Mouse (Mus musculus): ENCODE measurements around the gene Cyp46a1.

Cyp46a1 gene

DNA sequence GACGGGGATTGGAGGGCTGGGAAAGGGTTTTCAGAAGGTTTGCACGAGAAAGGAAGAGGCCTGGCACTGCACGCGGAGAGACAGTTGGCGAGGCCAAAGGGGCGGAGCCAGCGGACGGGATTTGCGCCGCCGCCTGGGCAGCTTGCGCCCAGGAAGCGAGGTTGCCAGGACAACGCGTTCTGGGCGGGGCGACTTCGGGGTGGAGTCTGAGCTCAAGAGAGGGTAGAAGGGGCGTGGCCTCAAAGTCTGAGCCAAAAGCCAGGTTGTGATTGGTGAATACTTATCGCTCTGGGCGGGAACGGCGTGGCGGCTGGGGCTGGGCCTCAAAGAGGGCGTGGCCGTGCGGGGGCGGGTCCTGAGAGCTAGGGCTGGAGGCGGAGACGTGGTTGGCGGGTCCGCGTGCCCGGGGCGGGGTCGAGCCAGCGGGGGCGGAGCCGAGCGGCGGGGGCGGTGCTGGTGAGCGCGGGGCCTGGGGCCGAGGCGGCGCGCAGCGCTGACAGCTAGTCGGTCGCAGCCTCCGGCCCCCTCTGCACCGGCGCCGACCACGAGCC is at the start of gene Cyp46a1:
Gene Cyp46a1 (plus strand): TSS at position 487 of the 551 bp plus-strand sequence.
- DNase-seq (ENCODE audit: low spot score in 2 of 2) = peak; percentile 100

DNA sequence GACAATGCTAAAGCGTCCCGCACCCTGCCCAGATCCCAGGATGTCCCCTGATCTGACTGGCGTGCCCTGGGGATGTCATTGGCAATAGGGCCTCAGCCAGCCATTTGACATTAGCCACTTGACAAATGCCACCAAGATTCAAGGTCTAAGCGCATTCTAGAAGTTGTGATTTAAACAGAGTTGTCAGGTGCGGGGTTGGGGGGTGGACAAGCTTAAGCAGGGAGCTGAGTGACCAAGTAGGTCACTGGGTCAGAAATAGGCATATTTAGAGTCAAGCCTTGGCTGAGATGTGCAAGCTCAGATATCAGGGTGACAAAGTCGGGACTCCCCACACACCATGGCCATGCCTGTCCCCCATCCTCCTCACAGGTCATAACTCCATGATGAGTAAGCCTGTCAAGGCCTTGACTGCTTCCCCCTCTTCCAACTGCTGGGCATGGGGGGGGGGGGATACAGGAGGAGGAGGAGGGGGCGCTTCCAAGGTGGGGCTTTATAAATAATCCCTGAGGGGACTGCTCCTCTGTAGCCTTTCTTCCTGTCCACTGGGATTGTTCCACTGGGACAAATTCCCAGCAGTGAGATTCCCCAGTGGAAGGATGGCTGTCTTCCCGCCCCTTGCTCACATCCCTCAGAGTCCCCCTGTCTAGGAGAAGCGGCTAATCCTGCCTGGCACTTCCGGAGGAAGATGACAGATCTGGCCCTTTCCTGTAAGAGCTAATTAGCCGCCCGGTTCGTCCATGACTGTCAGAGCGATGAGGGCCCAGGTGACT is 49.5 kb upstream of the Cyp46a1 start:
- no peak for DNase-seq (ENCODE audit: low spot score in 2 of 2)

DNA sequence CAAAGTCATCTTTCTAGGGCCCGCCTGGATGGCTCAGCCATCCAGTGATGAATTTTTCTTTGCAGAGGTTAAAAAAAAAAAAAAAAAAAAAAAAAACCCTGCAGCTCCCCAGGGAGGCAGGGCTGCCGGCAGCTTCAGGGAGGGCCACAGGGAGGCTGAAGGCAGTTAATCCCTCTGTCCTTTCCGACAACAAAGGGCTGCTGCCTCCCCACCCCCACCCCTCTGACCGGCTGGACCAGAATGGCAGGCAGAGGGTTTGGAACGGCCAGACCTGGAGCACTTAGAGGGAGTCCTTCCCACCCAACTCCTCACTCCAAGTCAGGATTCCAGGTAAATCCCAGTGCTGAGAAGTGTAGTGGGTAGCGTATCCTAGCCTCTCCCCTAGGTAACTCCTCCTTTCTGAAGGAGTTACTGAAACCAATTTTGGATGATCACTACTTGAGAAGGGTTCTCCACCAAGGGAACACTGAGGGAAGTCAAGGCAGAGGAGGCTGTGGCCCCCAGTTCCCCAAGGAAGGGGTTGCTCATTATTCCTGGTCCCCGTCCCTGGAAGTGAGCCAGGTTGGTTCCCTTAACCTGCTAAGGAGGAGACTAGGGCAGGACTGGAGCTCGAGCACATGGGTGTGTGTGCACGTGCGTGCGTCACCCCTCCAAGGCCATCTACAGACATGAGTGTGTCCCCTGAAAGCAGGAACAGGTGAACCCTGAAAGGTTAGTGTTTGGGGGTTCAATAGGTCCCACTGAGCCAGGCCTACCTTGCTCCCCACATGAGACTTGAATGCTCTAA is 48.8 kb upstream of the Cyp46a1 start:
- DNase-seq (ENCODE audit: low spot score in 2 of 2) = no peak

DNA sequence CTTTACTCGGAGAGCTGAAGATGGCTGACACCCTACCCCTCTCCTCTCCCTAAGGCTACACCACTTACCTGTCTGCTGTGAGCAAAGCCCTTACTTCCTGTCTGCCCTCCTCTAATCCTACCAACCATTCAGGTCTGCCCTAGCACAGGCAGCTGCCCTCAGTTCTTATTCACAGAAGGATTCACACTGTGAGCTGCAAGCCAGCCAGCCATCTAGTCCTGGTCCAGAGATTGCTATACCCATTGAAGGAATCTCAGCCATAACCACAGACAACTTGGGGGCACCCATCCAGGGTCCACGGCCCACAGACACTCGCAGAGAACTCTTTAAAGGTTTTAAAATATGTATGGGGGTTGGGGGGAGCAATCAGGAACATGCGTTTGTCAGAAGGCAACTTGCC is 47.8 kb upstream of the Cyp46a1 start:
- no peak for DNase-seq (ENCODE audit: low spot score in 2 of 2)

DNA sequence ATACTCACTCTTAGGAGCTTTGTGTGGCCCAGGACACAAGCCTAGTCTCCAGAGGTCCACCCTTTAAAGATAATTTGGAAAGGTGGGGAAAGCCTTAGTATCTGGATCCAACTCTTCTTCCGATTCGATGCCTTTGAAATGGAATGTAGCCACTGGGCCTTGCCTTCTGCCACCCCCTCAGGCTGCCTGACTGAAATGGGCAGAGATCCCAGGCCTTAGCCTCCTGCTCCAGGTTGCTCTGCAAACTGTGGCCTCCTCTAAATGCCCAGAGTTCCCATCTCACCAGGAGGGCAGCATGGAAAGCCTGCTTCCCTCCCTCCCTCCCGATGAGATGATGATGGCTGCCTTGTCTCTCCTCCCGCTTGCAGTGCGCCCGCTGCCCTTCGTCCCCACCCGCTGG is 47.2 kb upstream of the Cyp46a1 start:
- no peak for DNase-seq (ENCODE audit: low spot score in 2 of 2)

DNA sequence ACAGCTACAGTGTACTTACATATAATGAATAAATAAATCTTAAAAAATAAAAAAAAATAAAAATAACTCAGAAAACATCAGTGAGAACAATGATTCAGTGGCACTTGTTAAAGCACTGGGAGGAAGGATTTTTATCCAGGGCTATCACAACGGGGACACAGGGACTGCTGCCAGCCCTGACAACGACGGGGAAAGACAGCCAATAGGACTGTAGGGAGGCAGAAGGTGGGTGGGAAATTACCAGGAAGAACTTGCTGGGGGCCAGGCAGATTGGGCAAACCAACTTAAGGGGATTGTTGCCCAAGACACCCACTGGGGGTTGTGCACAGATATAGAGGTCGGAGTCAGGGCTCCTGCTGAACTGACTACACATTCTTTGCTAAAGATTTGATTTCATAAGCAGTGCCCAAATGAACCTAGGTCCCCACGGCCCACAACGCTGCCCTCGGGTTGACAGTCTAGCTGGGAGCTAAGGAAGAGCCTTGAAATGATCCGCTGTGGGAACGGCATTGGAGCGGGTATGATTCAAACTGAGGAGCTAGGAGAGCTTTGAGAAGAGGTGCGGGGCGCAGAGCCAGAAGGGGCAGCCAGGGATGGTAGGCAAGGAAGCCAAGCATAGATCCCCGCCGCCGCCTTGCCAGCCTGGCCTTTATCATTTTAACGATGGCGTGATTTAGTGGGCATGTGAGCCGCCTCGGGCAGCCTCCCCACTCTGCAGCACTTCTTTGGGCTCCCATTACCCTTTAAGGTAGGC is 45.9 kb upstream of the Cyp46a1 start:
- DNase-seq (ENCODE audit: low spot score in 2 of 2) = no peak

DNA sequence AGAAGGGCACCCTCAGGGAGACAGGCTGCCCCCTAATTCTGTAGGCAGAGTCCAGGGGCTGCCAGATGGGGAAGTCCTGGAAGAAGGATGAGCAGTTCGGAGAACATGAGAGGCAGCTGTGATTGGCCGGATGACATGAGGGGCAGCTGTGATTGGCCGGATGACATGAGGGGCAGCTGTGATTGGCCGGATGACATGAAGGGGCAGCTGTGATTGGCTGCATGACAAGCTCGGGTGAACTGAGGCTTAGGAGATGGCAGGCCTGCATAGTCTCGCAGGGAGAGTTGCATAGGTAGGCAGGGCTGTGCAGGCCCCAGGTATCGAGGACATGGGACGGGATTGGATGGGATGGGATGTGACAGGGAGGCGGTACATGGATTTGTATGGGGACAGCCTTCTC is 41.8 kb upstream of the Cyp46a1 start:
- no peak for DNase-seq (ENCODE audit: low spot score in 2 of 2)

DNA sequence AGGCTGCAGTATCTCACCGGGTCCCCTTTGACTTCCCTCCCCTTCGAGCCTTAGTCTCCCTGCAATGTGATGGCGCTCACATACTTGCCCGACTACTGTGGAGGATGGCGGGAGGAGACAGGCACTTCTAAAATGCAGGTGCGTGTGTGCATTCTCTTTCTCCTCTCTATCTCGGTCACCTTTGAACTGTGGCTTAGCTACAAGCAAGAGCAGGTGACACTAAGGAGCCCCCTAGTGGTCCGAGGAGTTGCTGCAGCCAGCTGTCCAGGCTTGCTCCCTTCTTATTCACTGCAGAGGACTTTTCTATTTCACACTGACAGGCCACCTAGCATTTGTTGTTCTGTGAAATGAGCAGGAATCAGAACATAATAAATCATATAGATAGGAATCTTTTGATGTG is 41.2 kb upstream of the Cyp46a1 start:
- DNase-seq (ENCODE audit: low spot score in 2 of 2) = peak; percentile 67 to 74

DNA sequence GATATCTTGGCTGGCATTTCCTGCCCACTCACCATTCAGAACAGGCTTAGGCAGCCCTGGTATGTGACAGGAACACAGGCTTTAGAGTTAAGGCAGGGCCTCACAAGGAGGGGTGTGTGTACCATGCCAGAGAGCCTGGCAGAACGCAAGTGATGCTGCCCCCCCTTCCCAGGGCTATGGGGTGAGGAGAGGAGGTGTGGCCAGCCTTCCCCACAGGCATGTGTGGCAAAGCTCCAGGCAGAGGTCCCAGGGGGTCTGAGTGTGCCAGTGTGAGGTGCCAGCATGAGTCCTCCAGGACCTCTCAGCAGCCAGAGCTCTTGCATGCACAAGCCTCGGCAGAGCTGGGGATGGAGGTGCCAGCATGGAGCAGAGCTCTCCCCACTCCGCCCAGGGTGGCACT is 39.6 kb upstream of the Cyp46a1 start:
- peak in 1 of 2 experiments; percentile 70 for DNase-seq (ENCODE audit: low spot score in 2 of 2)

DNA sequence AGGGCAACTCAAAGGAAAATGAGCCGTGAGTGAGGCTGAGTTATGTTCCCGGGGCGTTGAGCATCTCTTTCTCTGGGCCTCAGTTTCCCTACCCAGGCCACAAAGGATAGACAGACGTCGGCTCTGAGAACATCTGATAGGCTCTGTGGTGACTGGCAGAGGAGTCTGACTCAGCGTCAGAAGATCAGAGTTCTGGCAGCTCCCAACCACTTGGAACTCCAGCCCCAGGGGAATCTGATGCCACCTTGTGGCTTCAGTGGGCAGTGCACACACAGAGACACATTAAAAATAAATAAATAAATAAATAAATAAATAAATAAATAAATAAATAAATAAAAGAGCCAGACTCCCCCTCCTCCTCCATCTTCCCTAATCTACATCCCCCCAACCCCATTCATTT is 37.1 kb upstream of the Cyp46a1 start:
- DNase-seq (ENCODE audit: low spot score in 2 of 2) = no peak

DNA sequence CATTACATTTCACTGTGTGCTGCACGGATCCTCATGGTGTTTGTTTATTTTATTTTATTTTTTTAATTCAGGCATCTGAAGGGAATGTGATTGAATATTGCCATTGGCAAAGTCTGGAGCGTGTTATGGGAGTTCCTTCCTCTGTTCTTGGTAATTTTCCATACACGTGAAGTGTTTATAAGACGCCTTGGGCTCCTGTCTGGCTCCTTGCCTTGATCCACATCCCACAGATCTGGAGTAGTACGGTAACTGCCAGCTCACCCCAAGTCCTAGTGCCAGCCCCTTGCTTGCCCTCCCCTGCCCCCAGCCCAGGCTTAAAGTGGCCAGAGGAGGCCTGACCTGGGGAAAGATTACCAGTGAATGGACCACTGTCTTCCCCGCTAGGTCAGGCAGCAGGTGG is 33.2 kb upstream of the Cyp46a1 start:
- no peak for DNase-seq (ENCODE audit: low spot score in 2 of 2)

DNA sequence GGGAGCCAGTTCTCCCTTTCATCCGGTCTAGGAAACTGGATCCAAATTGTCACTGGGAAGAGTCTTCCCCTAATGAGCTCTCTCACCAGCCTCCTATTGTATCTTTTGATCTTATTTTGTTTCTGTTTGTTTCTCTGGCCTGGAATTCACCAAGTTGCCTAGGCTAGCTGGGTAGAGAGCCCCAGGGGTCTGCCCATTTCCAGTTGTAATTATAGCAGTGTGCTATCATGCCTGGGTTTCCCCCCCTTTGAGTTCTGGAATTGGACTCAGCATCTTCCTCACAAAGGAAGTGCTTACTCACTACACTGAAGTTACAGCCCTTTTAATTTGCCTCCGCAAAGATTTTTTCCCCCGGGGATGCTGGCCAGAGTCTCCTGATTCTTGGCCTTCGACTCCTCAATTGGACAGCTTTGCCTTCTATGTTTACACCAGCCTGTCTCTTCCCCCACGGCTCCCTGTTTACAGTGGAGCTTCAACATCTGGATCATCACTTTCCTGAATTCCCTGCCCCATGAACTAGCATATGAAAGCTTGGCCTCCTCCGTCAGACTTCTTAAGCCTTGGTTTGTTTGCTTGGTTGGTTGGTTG is 30.3 kb upstream of the Cyp46a1 start:
- no peak for DNase-seq (ENCODE audit: low spot score in 2 of 2)

DNA sequence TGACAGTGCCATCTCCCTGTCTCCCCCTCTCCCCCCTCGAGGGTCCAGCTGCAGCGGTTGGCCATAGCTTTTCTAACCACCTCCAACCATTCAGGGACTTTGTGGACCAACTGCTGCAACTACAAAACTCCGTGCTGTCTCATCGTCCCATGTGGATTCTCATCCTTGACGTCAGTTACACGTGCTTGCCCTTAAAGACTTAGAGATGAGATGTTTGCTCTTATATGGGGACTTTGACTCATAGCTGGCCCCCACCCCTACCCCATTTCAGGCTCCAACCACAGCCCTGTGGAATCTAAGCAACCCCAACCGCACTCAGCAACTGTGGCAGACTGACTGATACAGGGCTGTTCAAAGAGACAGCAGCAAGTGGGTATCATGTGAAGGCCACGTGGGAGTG is 29.0 kb upstream of the Cyp46a1 start:
- no peak for DNase-seq (ENCODE audit: low spot score in 2 of 2)

DNA sequence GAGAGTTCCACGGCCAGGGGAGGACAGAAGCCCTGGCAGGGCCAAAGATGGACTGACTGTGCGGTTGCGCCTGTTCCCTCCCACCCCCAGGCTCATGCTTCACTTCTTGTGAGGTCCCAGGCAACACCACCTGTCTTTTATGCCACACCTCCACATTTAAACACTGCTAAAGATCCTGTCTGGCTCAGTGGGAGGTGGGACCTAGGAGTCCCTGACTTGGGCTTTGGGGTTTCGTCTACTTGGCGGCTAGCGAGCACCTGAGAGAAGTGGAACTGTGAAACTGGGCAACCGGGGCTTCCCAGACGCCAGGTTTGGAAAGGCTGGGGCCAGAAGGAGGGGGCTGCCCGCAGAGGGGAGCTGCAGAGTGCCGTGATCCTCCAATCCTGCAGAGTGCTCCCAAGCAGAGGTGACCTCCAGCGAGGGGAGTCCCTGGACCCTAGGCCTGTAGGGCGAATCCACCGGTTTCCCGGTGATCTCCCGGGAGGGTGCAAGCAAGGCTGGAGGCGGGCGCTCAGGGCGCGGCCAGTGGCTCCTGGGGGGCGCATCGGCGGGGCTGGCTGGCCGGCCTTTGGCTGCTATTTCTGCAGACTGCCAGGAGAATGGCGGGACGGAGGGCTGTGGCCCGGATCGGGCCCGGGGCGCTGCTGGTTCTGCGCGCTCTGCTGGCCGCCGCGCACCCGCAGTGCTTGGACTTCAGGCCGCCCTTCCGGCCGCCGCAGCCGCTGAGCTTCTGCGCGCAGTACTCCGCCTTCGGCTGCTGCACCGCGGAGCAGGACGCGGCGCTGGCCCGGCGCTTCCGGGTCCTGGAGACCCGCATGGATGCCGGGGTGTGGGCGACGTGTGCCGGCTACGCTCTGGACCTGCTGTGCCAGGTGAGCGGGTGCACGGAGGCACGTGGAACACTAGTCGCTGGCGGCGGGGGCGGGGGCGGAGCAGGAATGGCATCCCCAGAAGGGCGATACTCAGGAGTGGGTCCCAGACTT is 28.1 kb upstream of the Cyp46a1 start, which contains the start of gene Hhipl1:
Gene Hhipl1 (plus strand): TSS at position 459 of the 983 bp plus-strand sequence.
- peak in 1 of 2 experiments; percentile 34 for DNase-seq (ENCODE audit: low spot score in 2 of 2)

DNA sequence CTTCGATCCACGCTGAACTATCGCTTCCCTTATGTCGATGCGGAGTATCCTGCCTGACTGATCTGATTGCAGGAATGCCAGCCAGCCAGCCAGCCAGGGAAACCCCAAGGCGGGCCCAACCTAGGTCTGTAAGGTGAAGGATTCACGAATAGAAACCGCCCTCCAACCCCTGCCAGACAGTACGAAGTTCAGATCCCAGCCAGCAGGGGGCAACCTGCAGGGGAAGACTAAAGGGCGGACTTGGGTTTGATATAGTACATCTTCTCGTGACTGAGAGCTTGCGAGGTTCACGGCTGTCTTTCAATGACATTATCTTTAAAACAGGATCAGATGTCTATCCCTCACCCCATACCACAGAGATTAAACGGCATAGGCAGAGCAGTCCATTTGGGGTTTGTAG is 26.6 kb upstream of the Cyp46a1 start:
- peak in 1 of 2 experiments; percentile 48 for DNase-seq (ENCODE audit: low spot score in 2 of 2)

DNA sequence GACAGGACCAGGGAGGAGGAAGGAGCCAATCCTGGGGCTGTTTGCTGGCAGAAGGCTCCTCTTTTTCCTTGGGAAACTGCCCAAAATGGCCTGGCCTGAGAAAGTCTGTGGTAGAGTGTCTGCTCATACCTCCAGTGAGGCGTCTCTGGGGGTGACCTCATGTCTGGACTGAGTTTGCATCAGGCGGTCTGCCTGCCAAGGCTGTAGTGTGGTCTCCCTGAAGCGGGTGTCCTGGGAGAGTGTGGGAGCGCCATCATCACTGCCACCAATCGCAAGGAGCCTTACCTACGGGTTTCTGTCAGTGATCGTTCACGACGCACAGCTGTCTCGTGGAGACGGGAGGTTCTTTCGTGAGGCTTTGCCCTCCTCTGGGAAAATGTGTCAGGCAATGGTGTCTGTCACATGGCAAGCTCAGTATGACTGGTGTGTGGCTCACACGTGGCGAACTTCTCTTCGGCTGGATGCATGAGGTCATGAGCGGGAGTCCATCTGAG is 25.8 kb upstream of the Cyp46a1 start:
- peak in 1 of 2 experiments; percentile 58 for DNase-seq (ENCODE audit: low spot score in 2 of 2)

DNA sequence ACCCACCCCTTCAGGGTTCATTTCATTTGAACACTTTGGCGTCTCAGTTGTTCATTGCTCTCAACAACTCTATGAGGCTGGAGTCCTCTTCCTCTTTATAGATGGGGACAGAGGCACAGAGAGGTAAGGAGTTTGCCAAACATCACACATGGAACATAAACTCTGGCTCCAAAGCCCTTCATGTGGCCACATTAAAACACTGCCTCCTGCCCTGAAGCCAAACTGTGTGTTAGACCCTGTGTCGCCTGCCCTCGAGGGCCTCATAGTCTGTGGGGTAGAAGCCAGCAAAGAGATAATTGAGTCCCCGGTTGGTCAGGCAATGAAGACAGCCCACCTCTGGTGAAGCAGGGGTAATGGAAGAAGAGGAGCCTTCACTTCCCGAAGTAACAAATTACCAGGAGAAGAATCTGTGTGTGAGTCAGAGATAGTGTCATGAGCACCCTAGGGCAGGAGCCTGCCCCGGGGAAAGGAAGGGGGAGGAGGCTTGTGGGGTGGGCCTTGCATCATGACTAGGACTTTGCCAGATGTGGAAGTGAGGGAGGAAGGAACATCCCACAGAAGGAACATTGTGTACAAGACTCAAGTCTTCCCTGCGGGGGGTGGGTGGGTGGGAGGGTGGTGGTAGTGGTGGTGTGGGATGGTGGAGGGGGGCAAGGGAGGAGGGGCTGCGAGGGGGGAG is 24.9 kb upstream of the Cyp46a1 start:
- DNase-seq (ENCODE audit: low spot score in 2 of 2) = peak in 1 of 2 experiments; percentile 56

DNA sequence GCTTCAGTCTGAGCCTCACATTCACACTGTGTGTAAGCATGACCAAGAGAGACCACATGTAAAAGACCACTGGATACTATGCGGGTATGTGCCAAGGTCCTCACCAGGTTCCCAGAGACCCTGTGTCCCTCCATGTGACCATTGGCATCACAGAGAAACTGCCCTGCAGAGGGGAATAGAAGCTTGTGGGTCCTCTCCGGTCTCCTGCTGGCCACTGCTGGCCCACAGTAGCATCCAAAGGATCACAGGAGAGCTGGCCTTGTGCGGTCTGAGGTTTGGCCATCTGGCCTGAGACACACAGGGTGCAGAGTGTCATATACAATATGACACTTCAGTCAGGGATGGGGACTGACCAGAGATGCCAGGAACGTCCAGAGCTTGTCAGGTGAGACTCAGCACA is 24.1 kb upstream of the Cyp46a1 start:
- no peak for DNase-seq (ENCODE audit: low spot score in 2 of 2)

DNA sequence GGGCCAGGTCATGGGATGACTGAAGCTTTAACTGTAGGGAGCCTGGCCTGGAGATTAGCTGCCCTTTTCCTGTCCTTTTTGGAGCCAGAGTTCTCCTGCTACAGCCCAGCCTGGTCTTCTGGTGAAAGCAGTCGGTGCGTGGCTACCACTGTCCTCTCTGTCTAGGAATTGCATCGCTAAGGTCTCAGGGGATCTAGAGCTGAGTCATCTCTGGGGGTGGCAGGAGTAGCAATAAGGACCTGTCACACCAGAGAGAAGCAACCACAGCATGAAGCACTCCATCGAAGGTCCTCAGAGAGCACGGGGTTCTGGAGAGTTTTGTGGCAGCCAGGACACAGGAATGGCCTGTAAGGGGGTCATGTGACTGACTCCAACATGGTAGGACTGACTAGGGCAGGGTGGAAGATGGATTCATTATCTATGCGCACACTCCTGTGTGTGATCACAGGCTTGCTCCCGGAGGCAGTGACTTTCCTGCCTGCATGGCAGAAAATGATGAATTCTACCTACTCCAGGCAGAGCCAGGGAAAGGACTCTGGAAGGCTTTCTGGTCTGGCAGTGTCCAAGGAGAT is 23.6 kb upstream of the Cyp46a1 start:
- DNase-seq (ENCODE audit: low spot score in 2 of 2) = no peak

Data from urinary bladder, postnatal 36 days (tissue).